Mouse (Mus musculus): Measurements from ENCODE around the gene Olfr372. TPM values are rescaled to one million over a fixed set of nuclear protein-coding genes. Genes with fewer than 3 reads are reported as not detected.
"Not testable (repeated sequence)": the region's sequence is repeated elsewhere in the genome, so short reads cannot be mapped to it uniquely, and the experiment has no call there.

Gene Olfr372
- polyA plus RNA-seq, 1 experiment from 2014 or later = not detected

GRCm38 (mm10) chr8:72019816-72020215 is 21.2 kb upstream of the Olfr372 start:
- Histone ChIP-seq H3K4me3 (no peak overlapping the region), H3K27ac (no peak overlapping the region), H3K36me3 (no peaks in the 10 kb centered on the region), H3K9ac (no peak overlapping the region), H3K4me2 (no peak overlapping the region), H3K4me1 (replicated peaks) (no peaks in the 10 kb centered on the region), H3K9me3 (replicated peaks) (no peaks in the 10 kb centered on the region), H3K27me3 (no peaks in the 10 kb centered on the region)
- ATAC-seq (replicated peaks; ENCODE audit: insufficient number of reproducible peaks, insufficient read depth, low FRiP score, low read depth) = no peak
- 43% methylated on average over 2 of the region's 2 CpGs for WGBS

GRCm38 (mm10) chr8:72024886-72025285 is 16.1 kb upstream of the Olfr372 start:
- not testable (repeated sequence) for H3K27ac ChIP-seq; H3K36me3 ChIP-seq; H3K4me1 ChIP-seq (replicated peaks); H3K4me3 ChIP-seq; H3K9me3 ChIP-seq (replicated peaks); H3K27me3 ChIP-seq; H3K9ac ChIP-seq; ATAC-seq (replicated peaks; ENCODE audit: insufficient number of reproducible peaks, insufficient read depth, low FRiP score, low read depth); H3K4me2 ChIP-seq
- 9% methylated on average over 4 of the region's 9 CpGs for WGBS

GRCm38 (mm10) chr8:72032926-72033325 is 8.1 kb upstream of the Olfr372 start:
- WGBS = 21% methylated on average over 4 of the region's 4 CpGs
- H3K4me3 ChIP-seq; H3K9me3 ChIP-seq (replicated peaks): not testable (repeated sequence)

GRCm38 (mm10) chr8:72042493-72042892 is 1.5 kb downstream of the Olfr372 start:
- Histone ChIP-seq H3K4me2 (no peak overlapping the region), H3K36me3 (no peaks in the 10 kb centered on the region), H3K27ac (no peak overlapping the region), H3K4me1 (replicated peaks) (no peaks in the 10 kb centered on the region), H3K27me3 (no peaks in the 10 kb centered on the region), H3K4me3 (no peak overlapping the region), H3K9ac (no peak overlapping the region), H3K9me3 (replicated peaks) (no peaks in the 10 kb centered on the region)
- 70% methylated on average over 1 of the region's 1 CpGs for WGBS
- ATAC-seq (replicated peaks; ENCODE audit: insufficient number of reproducible peaks, insufficient read depth, low FRiP score, low read depth) = no peak

More at GRCm38 (mm10) chr8:72032926-72033325, 8.1 kb upstream of the Olfr372 start:
- not testable (repeated sequence) for H3K27me3 ChIP-seq; ATAC-seq (replicated peaks; ENCODE audit: insufficient number of reproducible peaks, insufficient read depth, low FRiP score, low read depth); H3K27ac ChIP-seq; H3K4me2 ChIP-seq; H3K9ac ChIP-seq; H3K36me3 ChIP-seq; H3K4me1 ChIP-seq (replicated peaks)

GRCm38 (mm10) chr8:72054633-72055032 is 13.6 kb downstream of the Olfr372 start:
- ATAC-seq (replicated peaks; ENCODE audit: insufficient number of reproducible peaks, insufficient read depth, low FRiP score, low read depth); H3K9ac ChIP-seq: not testable (repeated sequence)

GRCm38 (mm10) chr8:72057643-72058042 is 16.6 kb downstream of the Olfr372 start:
- not testable (repeated sequence) for H3K27me3 ChIP-seq; H3K4me1 ChIP-seq (replicated peaks); H3K27ac ChIP-seq; H3K4me2 ChIP-seq; H3K9me3 ChIP-seq (replicated peaks); H3K4me3 ChIP-seq; ATAC-seq (replicated peaks; ENCODE audit: insufficient number of reproducible peaks, insufficient read depth, low FRiP score, low read depth); H3K9ac ChIP-seq; H3K36me3 ChIP-seq
- WGBS = 83% methylated on average over 3 of the region's 4 CpGs

More at GRCm38 (mm10) chr8:72054633-72055032, 13.6 kb downstream of the Olfr372 start:
- not testable (repeated sequence) for H3K4me3 ChIP-seq; H3K27ac ChIP-seq; H3K27me3 ChIP-seq; H3K4me2 ChIP-seq; H3K4me1 ChIP-seq (replicated peaks); H3K36me3 ChIP-seq; H3K9me3 ChIP-seq (replicated peaks)

DNA sequence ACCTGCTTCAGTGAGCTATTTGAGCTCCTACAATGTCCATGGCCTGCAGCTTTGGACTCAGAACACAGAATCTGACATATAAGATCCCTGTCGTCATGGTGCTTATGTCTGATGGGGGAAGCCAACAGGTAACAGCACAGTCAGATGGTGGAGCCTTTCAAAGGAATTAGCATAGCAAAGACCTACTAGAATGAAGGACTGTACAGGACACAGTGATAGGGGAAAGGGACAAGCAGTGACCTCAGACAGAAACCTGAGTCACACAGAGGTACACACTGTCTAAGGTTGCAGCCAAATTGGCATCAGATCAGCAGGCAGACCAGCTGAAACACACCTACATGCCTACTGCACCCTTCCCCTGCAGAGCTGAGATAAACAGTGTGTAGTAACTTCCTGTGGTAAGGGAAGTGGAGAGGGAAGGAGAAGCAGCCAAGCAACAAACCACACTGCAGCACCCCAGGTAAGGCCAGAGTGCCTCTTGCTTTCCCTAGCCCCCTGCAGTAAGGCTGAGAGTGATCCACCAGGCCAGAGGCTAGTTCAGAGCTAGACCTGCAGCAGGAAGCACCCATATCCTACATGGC is 25.9 kb downstream of the Olfr372 start:
- 67% methylated on average over 1 of the region's 1 CpGs for WGBS

DNA sequence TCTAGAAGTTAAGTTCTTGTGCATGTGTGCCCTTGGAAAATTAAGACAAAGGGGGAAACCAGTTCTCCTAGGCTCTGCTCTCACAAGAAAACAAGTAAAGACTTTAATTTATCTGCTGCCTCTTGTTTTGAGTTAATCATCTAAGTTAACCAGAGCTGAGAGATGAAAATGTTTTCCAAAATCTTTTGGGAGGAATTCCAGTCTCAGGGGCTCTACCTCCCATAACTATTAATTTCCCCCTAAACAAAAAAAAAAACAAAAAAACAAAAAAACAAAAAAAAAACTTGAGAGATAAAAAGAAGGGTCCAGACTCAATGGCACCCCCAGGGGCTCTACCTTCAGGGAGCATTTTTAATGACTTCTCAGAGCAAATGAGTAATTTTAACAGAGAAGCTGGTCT is 41.9 kb downstream of the Olfr372 start, which contains the start of gene Olfr373:
TSS of gene Olfr373 (plus strand) at position 301 of the 400 bp plus-strand sequence.
- not testable (repeated sequence) for H3K36me3 ChIP-seq; H3K4me1 ChIP-seq (replicated peaks); H3K4me2 ChIP-seq; H3K4me3 ChIP-seq; ATAC-seq (replicated peaks; ENCODE audit: insufficient number of reproducible peaks, insufficient read depth, low FRiP score, low read depth); H3K9ac ChIP-seq; H3K27me3 ChIP-seq; H3K9me3 ChIP-seq (replicated peaks); H3K27ac ChIP-seq

More for the DNA sequence above, 25.9 kb downstream of the Olfr372 start:
- H3K9ac ChIP-seq; H3K4me1 ChIP-seq (replicated peaks); H3K4me3 ChIP-seq; H3K27me3 ChIP-seq; H3K27ac ChIP-seq; H3K36me3 ChIP-seq; H3K9me3 ChIP-seq (replicated peaks); H3K4me2 ChIP-seq; ATAC-seq (replicated peaks; ENCODE audit: insufficient number of reproducible peaks, insufficient read depth, low FRiP score, low read depth): not testable (repeated sequence)

- H3K9ac ChIP-seq = no peak overlapping the region
- H3K36me3 ChIP-seq = no peaks in the 10 kb centered on the region
- no peaks in the 10 kb centered on the region for H3K4me1 ChIP-seq (replicated peaks)
- H3K9me3 ChIP-seq (replicated peaks) = no peaks in the 10 kb centered on the region
- H3K27ac ChIP-seq = no peak overlapping the region
- WGBS = 66% methylated on average over 5 of the region's 5 CpGs
- H3K27me3 ChIP-seq = no peaks in the 10 kb centered on the region
- no peak overlapping the region for H3K4me3 ChIP-seq
- H3K4me2 ChIP-seq = no peak overlapping the region
- ATAC-seq (replicated peaks; ENCODE audit: insufficient number of reproducible peaks, insufficient read depth, low FRiP score, low read depth) = no peak
These were observed 43.7 kb downstream of the Olfr372 start for GRCm38 (mm10) chr8:72084744-72085143.

DNA sequence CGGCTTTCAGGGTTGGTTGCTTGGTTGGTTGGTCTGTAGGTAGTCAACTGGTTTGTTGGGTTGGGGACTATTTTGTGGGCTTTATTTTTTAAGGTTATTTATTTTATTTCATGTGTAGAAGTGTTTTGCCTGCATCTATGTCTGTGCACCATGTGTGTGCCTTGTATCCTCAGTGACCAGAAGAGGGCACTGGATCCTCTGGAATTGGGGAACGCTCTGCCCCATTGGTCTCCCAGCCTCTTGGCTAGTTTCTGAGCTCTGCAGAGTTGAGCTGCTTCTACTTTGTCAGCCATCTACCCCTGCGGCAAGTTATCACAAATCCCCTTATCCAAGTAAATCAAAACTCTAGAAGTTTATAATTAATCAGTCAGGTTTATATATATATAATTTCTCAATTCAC is 46.6 kb downstream of the Olfr372 start:
- not testable (repeated sequence) for ATAC-seq (replicated peaks; ENCODE audit: insufficient number of reproducible peaks, insufficient read depth, low FRiP score, low read depth); H3K27me3 ChIP-seq; H3K9ac ChIP-seq; H3K36me3 ChIP-seq; H3K4me3 ChIP-seq; H3K4me2 ChIP-seq; H3K9me3 ChIP-seq (replicated peaks); H3K27ac ChIP-seq; H3K4me1 ChIP-seq (replicated peaks)
- WGBS = 76% methylated on average over 3 of the region's 3 CpGs

DNA sequence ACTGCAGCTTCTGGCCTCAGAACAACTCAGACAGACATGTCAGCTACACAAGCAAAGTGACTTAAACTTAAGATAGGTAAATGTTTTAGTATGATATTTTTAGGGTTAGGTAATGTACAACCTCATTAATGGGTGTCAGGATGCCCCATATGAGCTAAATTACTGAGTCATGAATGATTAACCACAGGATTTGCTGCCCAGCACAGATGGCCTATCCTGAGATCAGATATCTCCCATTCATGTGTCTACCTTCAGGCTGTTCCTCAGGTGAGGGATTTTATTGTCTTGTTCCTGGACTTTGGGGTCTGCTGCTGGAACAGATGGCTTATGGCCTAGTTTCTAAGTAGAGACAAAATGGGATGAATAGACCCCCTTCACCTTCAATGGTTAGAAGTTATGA is 55.7 kb downstream of the Olfr372 start:
- not testable (repeated sequence) for H3K36me3 ChIP-seq; H3K9ac ChIP-seq; H3K9me3 ChIP-seq (replicated peaks); H3K4me3 ChIP-seq; ATAC-seq (replicated peaks; ENCODE audit: insufficient number of reproducible peaks, insufficient read depth, low FRiP score, low read depth); H3K27me3 ChIP-seq; H3K4me2 ChIP-seq; H3K27ac ChIP-seq; H3K4me1 ChIP-seq (replicated peaks)

DNA sequence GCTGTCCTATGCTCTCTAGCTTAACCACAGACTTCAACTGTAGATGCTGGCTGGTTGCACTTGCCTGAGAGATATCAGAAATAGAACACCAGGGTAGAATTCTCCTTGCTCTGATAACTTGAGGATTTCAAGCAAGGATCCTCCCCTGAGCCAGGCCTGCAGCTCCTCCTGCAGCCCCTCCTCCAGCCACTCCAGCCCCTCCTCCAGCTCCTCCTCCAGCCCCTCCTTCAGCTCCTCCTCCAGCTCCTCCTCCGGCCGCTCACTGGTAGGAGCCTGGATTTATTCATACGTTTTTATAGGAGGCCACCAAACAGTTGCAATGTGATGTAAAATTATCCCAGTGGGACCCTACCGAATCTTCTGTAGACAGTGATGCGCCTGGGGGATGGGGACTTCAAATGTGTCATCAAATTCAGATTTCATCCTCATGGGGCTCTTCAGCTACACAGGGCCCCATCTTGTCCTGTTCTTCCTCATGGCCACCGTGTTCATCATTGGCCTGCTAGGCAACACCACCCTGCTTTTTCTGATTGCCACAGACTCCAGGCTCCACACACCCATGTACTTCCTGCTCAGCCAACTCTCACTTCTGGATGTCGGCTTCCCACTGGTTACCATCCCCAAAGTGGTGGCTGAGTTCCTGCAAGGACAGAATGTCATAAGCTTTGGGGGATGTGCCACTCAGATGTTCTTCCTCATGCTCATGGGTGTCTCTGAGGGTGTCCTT is 58.5 kb downstream of the Olfr372 start:
- not testable (repeated sequence) for H3K27me3 ChIP-seq; H3K4me2 ChIP-seq; H3K4me3 ChIP-seq; H3K9ac ChIP-seq; ATAC-seq (replicated peaks; ENCODE audit: insufficient number of reproducible peaks, insufficient read depth, low FRiP score, low read depth); H3K36me3 ChIP-seq; H3K27ac ChIP-seq; H3K4me1 ChIP-seq (replicated peaks); H3K9me3 ChIP-seq (replicated peaks)
- 61% methylated on average over 6 of the region's 7 CpGs for WGBS
